Mouse (Mus musculus): ENCODE data around the gene Bbs9. TPM values are rescaled to one million over a fixed set of nuclear protein-coding genes. Genes with fewer than 3 reads are reported as not detected.

Bbs9 gene
- polyA plus RNA-seq, 1 experiment from 2014 or later, result 15.0 TPM

DNA sequence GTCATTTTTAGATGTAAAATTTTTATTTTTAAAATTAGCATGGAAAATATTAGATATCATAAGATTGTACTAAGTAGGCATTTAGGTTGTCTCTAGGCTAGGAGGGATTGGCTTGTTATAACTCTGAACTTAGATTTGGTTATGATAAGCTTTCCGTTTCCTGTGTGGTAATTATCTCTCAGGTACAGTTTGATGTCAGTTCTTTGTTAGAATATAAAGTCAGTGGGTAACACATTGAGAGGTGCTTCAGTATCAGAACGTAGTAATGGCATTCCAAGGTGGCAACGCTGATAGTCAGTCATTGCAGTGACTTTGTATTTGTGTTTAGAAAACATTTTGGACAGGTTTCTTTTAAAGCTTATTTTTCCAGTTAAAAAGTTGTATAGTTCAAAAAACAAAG is 170.9 kb downstream of the Bbs9 start:
- no peak for ATAC-seq (ENCODE audit: insufficient number of reproducible peaks, low FRiP score, low TSS enrichment, low read depth)
- Histone ChIP-seq H3K4me2 (replicated peaks) (no peak overlapping the region), H3K4me3 (replicated peaks) (no peak overlapping the region), H3K9ac (no peak overlapping the region), H3K27ac (replicated peaks) (no peak overlapping the region), H3K4me1 (no peaks in the 10 kb centered on the region), H3K36me3 (no peaks in the 10 kb centered on the region), H3K9me3 (replicated peaks) (no peaks in the 10 kb centered on the region), H3K27me3 (no peaks in the 10 kb centered on the region)
- 85% methylated on average over 3 of the region's 3 CpGs for WGBS

DNA sequence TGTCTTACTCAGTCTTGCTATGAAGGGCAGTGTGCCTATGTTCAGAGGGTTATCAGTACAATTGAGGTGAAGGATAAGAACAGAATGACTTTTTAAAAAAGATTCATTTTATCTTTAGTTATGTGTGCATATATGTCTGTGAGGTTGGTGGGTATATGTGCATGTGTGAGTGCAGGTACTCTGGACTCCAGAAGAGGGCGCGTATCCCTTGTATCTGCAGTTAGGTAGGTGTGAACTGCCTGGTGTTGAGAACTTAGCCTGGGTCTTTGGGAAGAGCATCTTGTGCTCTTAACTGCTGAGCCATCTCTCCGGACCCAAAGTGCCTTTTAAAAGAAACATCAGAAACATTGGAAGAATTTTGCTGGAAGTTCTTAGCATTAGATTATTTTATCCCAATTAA is 172.6 kb downstream of the Bbs9 start:
- no peaks in the 10 kb centered on the region for H3K27me3 ChIP-seq
- WGBS, result 96% methylated on average over 3 of the region's 3 CpGs
- H3K4me2 ChIP-seq (replicated peaks), result no peak overlapping the region
- no peak for ATAC-seq (ENCODE audit: insufficient number of reproducible peaks, low FRiP score, low TSS enrichment, low read depth)
- no peaks in the 10 kb centered on the region for H3K36me3 ChIP-seq
- no peak overlapping the region for H3K4me3 ChIP-seq (replicated peaks)
- no peak overlapping the region for H3K9ac ChIP-seq
- no peaks in the 10 kb centered on the region for H3K9me3 ChIP-seq (replicated peaks)
- H3K27ac ChIP-seq (replicated peaks), result no peak overlapping the region
- H3K4me1 ChIP-seq, result no peaks in the 10 kb centered on the region

DNA sequence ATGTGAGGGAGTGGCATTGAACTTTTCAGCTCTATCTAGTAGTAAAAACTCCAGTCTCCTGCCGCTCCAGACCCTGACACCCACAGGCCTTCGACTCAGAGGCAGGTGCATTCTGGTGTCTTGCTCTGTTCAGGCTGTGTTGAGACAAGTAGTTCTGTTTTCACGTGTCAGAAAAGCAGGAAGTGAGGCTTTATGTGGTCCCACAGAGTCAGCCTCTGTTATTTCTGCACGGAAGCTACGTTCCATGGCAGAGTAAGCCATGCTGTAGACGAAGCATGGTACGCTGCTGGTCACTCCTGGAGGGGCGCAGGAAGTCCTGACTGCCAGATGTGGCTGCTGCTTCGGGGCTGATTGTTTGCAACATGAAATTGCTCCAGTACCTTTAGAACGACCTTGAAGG is 174.1 kb downstream of the Bbs9 start:
- Histone ChIP-seq H3K36me3 (no peaks in the 10 kb centered on the region), H3K27me3 (no peaks in the 10 kb centered on the region), H3K4me2 (replicated peaks) (no peak overlapping the region), H3K27ac (replicated peaks) (no peak overlapping the region), H3K4me1 (no peaks in the 10 kb centered on the region), H3K4me3 (replicated peaks) (no peak overlapping the region), H3K9me3 (replicated peaks) (no peaks in the 10 kb centered on the region), H3K9ac (no peak overlapping the region)
- no peak for ATAC-seq (ENCODE audit: insufficient number of reproducible peaks, low FRiP score, low TSS enrichment, low read depth)
- WGBS, result 69% methylated on average over 10 of the region's 10 CpGs

DNA sequence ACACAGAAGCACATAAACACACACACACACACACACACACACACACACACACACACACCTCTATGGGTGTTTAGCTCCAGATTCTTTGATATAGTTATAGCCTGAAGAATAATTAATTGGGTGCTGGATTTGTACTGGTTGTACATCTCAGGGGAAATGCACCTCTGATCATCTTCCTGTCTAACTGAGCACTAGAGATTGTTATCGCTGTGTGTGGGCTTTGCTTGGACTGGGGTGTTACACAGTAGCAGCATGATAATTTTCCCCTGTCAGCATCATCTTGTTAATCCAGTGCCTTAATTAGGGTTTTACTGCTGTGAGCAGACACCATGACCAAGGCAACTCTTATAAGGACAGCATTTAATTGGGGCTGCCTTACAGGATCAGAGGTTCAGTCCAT is 175.3 kb downstream of the Bbs9 start:
- no peak overlapping the region for H3K9ac ChIP-seq
- H3K27ac ChIP-seq (replicated peaks), result no peak overlapping the region
- H3K36me3 ChIP-seq, result no peaks in the 10 kb centered on the region
- no peaks in the 10 kb centered on the region for H3K9me3 ChIP-seq (replicated peaks)
- 91% methylated on average over 1 of the region's 1 CpGs for WGBS
- no peaks in the 10 kb centered on the region for H3K4me1 ChIP-seq
- ATAC-seq (ENCODE audit: insufficient number of reproducible peaks, low FRiP score, low TSS enrichment, low read depth), result no peak
- no peak overlapping the region for H3K4me2 ChIP-seq (replicated peaks)
- H3K4me3 ChIP-seq (replicated peaks), result no peak overlapping the region
- H3K27me3 ChIP-seq, result no peaks in the 10 kb centered on the region

DNA sequence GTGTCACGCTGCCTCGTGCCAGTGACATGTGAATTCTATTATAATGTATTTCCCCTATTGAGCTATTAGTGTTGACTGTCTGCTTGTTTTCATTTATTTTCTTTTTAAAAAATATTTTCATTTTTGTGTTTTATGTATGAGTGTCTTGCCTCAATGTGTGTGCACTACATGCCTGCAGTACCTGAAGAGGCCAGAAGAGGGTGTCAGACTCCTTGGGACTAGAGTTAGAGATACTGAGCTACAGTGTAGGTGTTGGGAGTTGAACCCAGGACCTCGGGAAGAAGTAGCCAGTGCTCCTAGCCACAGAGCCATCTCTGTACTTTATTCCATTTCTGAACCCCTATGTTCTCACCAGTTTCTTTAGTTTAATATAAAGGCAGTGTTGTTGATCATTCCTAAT is 176.1 kb downstream of the Bbs9 start:
- ATAC-seq (ENCODE audit: insufficient number of reproducible peaks, low FRiP score, low TSS enrichment, low read depth), result no peak
- Histone ChIP-seq H3K27ac (replicated peaks) (no peak overlapping the region), H3K9ac (no peak overlapping the region), H3K27me3 (no peaks in the 10 kb centered on the region), H3K9me3 (replicated peaks) (no peaks in the 10 kb centered on the region), H3K4me1 (no peaks in the 10 kb centered on the region), H3K36me3 (no peaks in the 10 kb centered on the region), H3K4me2 (replicated peaks) (no peak overlapping the region), H3K4me3 (replicated peaks) (no peak overlapping the region)
- WGBS, result 70% methylated on average over 3 of the region's 3 CpGs

DNA sequence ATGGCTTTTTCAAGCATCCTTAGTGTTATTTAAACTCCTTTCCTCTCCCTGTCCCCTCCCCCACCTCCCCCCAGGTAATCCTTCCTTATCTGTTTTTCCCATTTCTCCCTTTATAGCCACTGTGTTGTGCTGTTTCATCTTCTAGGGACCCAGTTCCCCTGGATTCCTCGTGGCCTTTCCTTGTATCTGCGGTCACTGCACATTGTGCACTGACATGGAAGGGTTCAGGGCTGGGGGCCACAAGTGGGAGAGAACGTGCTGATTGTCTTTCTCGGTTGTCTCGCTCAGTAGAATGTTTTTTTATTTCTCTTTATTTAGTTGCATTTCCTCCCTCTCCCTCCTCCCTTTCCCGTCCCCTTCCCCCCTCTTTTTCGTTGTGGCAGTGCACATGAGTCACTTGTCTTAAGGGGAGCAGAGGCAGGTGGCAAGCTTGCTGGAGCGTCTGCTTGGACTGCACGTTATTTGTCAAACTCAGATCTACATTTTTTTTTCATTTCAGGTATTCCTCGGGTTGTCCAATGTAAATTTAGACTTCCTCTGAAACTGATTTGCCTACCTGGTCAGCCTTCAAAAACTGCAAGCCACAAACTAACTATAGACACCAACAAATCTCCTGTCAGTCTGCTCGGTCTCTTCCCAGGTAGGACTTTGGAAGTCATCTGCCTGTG is 179.3 kb downstream of the Bbs9 start:
- H3K4me2 ChIP-seq (replicated peaks), result no peak overlapping the region
- H3K9me3 ChIP-seq (replicated peaks), result no peaks in the 10 kb centered on the region
- H3K27me3 ChIP-seq, result no peaks in the 10 kb centered on the region
- no peak overlapping the region for H3K9ac ChIP-seq
- ATAC-seq (ENCODE audit: insufficient number of reproducible peaks, low FRiP score, low TSS enrichment, low read depth), result no peak
- H3K4me3 ChIP-seq (replicated peaks), result no peak overlapping the region
- no peaks in the 10 kb centered on the region for H3K36me3 ChIP-seq
- WGBS, result 74% methylated on average over 11 of the region's 11 CpGs
- H3K27ac ChIP-seq (replicated peaks), result no peak overlapping the region
- no peaks in the 10 kb centered on the region for H3K4me1 ChIP-seq

DNA sequence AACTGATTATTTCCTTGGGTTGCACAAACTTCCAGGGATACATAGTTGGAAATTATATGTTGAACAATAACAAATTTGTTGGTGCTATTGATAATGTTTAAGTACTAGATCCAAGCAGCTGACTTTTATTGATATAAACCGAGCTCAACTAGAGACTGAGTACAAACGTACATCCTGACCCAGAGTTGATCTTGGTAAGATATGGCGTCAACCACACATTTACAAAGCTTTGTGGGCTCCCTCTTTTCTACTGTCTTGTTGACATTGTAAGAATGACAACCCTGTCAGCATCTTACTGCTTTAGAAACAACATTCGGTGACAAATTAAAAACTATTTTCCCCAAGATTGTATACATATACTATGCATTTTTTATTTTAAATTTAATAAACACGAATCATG is 181.7 kb downstream of the Bbs9 start:
- Histone ChIP-seq H3K4me2 (replicated peaks) (no peak overlapping the region), H3K27ac (replicated peaks) (no peak overlapping the region), H3K4me1 (no peaks in the 10 kb centered on the region), H3K9me3 (replicated peaks) (no peaks in the 10 kb centered on the region), H3K9ac (no peak overlapping the region), H3K27me3 (no peaks in the 10 kb centered on the region), H3K36me3 (no peaks in the 10 kb centered on the region), H3K4me3 (replicated peaks) (no peak overlapping the region)
- 83% methylated on average over 5 of the region's 5 CpGs for WGBS
- no peak for ATAC-seq (ENCODE audit: insufficient number of reproducible peaks, low FRiP score, low TSS enrichment, low read depth)

DNA sequence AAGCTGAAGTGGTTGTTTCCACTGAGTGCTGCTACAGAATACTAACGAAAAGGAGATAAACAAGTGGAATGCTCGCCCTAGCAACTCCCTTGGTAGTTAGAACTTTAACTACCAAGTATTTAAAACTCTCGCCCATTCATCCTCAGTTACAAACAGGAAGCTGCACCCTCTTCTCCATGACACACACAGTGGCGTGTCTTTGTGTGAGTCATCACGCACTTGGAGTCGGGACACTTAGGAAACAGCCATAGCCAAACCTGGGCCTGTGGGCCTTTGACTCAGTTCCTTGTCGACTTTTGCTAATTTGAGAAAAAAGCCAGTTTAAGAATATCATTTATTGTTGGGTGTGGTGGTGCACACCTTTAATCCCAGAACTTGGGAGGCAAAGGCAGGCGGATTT is 189.6 kb downstream of the Bbs9 start:
- Histone ChIP-seq H3K27ac (replicated peaks) (no peak overlapping the region), H3K36me3 (no peaks in the 10 kb centered on the region), H3K4me3 (replicated peaks) (no peak overlapping the region), H3K4me2 (replicated peaks) (no peak overlapping the region), H3K9ac (no peak overlapping the region), H3K9me3 (replicated peaks) (no peaks in the 10 kb centered on the region), H3K27me3 (no peaks in the 10 kb centered on the region), H3K4me1 (no peaks in the 10 kb centered on the region)
- WGBS, result 89% methylated on average over 8 of the region's 8 CpGs
- ATAC-seq (ENCODE audit: insufficient number of reproducible peaks, low FRiP score, low TSS enrichment, low read depth), result no peak

DNA sequence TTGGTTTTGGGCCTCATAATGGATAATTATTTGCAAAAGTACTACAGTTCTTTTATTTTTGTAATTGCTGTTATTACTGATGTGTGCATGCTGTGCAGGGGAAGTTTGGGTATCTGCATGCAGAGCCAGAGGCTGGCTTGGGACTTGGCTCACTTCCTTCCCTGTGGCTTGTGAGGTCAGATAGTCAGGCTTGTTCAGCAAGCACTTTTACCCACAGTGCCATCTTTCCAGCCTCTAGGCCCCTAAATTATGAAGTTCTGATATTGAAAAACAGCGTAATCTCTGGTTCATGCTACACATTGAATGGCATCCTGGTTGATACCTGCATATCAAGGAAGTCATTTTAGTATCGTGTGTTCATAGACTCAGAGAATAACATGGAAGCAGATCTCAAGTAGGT is 197.4 kb downstream of the Bbs9 start:
- H3K4me1 ChIP-seq, result no peaks in the 10 kb centered on the region
- 80% methylated on average over 2 of the region's 2 CpGs for WGBS
- no peak overlapping the region for H3K4me2 ChIP-seq (replicated peaks)
- no peak overlapping the region for H3K27ac ChIP-seq (replicated peaks)
- ATAC-seq (ENCODE audit: insufficient number of reproducible peaks, low FRiP score, low TSS enrichment, low read depth), result no peak
- no peaks in the 10 kb centered on the region for H3K36me3 ChIP-seq
- H3K27me3 ChIP-seq, result no peaks in the 10 kb centered on the region
- H3K9ac ChIP-seq, result no peak overlapping the region
- H3K9me3 ChIP-seq (replicated peaks), result no peaks in the 10 kb centered on the region
- H3K4me3 ChIP-seq (replicated peaks), result no peak overlapping the region

DNA sequence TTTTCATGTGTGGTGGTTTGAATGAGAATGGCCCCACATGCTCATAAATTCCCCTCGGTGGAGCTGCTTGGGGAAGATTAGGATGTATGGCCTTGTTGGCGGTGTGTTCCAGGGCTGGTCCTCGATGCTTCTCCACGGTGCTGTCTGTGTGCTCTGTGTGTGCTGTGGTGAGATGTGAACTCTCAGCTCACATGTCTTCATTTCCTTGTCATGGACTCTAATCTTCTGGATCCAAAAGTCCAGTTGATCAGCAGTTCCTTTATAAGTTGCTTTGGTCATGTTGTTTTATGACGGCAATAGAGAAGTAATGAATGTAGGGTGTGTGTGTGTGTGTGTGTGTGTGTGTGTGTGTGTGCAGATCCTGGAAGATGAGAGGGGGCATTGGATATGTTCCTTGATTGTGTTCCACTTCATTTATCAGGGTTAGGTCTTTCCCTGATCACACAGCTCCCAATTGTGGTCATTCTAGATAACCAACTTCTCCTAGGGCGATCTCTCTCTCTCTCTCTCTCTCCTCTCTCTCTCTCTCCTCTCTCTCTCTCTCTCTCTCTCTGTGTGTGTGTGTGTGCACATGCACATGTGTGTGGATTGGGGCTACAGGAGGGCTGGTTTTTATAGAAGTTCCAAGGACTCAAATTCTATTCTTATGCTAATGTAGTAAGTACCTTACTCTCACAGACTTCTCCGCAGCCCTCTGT is 201.8 kb downstream of the Bbs9 start:
- ATAC-seq (ENCODE audit: insufficient number of reproducible peaks, low FRiP score, low TSS enrichment, low read depth), result no peak
- Histone ChIP-seq H3K4me3 (replicated peaks) (no peak overlapping the region), H3K27me3 (no peaks in the 10 kb centered on the region), H3K4me1 (no peaks in the 10 kb centered on the region), H3K4me2 (replicated peaks) (no peak overlapping the region), H3K27ac (replicated peaks) (no peak overlapping the region), H3K9me3 (replicated peaks) (no peaks in the 10 kb centered on the region), H3K9ac (no peak overlapping the region), H3K36me3 (no peaks in the 10 kb centered on the region)
- 90% methylated on average over 7 of the region's 7 CpGs for WGBS

DNA sequence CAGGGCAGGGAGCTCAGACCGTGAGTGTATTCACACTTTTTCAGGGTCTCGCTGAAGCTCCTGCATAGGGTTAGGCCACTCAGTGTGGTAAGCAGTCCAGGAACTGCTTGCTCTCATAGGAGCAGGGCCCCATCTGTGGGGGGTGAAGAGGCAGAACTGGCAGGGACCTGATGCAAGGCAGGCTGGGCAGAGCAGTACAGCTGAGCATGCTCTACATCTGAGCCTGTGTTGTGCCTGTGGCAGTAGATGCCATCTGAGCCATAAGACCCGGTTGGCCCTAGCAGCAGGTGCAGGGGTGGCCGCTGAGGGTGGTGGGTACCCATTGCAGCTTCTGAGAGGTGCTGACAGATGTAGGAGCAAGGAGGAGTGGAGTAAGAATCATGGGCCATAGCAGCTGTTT is 202.5 kb downstream of the Bbs9 start:
- Histone ChIP-seq H3K27ac (replicated peaks) (no peak overlapping the region), H3K4me1 (no peaks in the 10 kb centered on the region), H3K9ac (no peak overlapping the region), H3K4me2 (replicated peaks) (no peak overlapping the region), H3K4me3 (replicated peaks) (no peak overlapping the region), H3K36me3 (no peaks in the 10 kb centered on the region), H3K27me3 (no peaks in the 10 kb centered on the region), H3K9me3 (replicated peaks) (no peaks in the 10 kb centered on the region)
- WGBS, result 73% methylated on average over 4 of the region's 4 CpGs
- ATAC-seq (ENCODE audit: insufficient number of reproducible peaks, low FRiP score, low TSS enrichment, low read depth), result no peak

DNA sequence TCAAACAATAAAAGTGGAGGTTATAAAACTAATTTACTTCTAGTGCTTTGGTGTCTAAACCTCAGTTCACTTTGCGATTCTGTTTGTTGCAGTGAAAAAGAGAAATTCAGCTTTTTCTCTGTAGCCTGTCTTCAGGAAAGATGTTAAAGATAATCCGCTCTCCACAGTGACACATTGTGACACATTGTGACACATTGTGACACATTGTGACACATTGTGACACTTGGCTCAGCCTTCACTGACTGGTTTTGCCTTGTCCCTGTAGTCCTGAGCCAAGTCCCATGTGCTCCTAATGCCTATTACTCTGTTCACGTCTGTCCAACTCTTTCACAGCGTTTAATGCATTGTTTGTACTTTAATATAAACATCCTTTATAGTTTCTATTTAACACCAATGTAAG is 203.0 kb downstream of the Bbs9 start:
- Histone ChIP-seq H3K36me3 (no peaks in the 10 kb centered on the region), H3K4me2 (replicated peaks) (no peak overlapping the region), H3K9me3 (replicated peaks) (no peaks in the 10 kb centered on the region), H3K27me3 (no peaks in the 10 kb centered on the region), H3K4me1 (no peaks in the 10 kb centered on the region), H3K9ac (no peak overlapping the region), H3K27ac (replicated peaks) (no peak overlapping the region), H3K4me3 (replicated peaks) (no peak overlapping the region)
- WGBS, result 79% methylated on average over 4 of the region's 4 CpGs
- no peak for ATAC-seq (ENCODE audit: insufficient number of reproducible peaks, low FRiP score, low TSS enrichment, low read depth)
